Mouse (Mus musculus) cerebellum, adult 8-10 months (tissue): ENCODE results near the gene Ccser1.
"Not testable (repeated sequence)": the region's sequence is repeated elsewhere in the genome, so short reads cannot be mapped to it uniquely, and the experiment has no call there.

Source experiments
- DNase-seq: peaks from one replicate; pipeline ENCODE4 v3.0.0; 2022

Gene Ccser1

GRCm38 (mm10) chr6:61746346-61746745 is 566.2 kb downstream of the Ccser1 start:
- no peak for DNase-seq

GRCm38 (mm10) chr6:61762135-61762534 is 582.0 kb downstream of the Ccser1 start:
- DNase-seq = no peak

GRCm38 (mm10) chr6:61763379-61763778 is 583.3 kb downstream of the Ccser1 start:
- DNase-seq = no peak

- DNase-seq = no peak
Measured at GRCm38 (mm10) chr6:61765801-61766200, 585.7 kb downstream of the Ccser1 start.

GRCm38 (mm10) chr6:61767151-61767550 is 587.0 kb downstream of the Ccser1 start:
- no peak for DNase-seq

- DNase-seq = no peak
Measured at GRCm38 (mm10) chr6:61786706-61787105, 606.6 kb downstream of the Ccser1 start.

- no peak for DNase-seq
Measured at GRCm38 (mm10) chr6:61800889-61801288, 620.8 kb downstream of the Ccser1 start.

GRCm38 (mm10) chr6:61805481-61805880 is 625.4 kb downstream of the Ccser1 start:
- DNase-seq = no peak

GRCm38 (mm10) chr6:61817716-61818115 is 637.6 kb downstream of the Ccser1 start:
- DNase-seq = no peak

- no peak for DNase-seq
Measured at GRCm38 (mm10) chr6:61876302-61876701, 696.2 kb downstream of the Ccser1 start.

GRCm38 (mm10) chr6:61898238-61898637 is 718.1 kb downstream of the Ccser1 start:
- no peak for DNase-seq

GRCm38 (mm10) chr6:61902715-61903114 is 722.6 kb downstream of the Ccser1 start:
- no peak for DNase-seq

- no peak for DNase-seq
Measured at GRCm38 (mm10) chr6:61912896-61913295, 732.8 kb downstream of the Ccser1 start.

- DNase-seq = no peak
Measured at GRCm38 (mm10) chr6:61931622-61932021, 751.5 kb downstream of the Ccser1 start.

- DNase-seq = no peak
Measured at GRCm38 (mm10) chr6:61936656-61937055, 756.5 kb downstream of the Ccser1 start.

GRCm38 (mm10) chr6:61939236-61939635 is 759.1 kb downstream of the Ccser1 start:
- DNase-seq = no peak

GRCm38 (mm10) chr6:61953703-61954102 is 773.6 kb downstream of the Ccser1 start:
- no peak for DNase-seq

GRCm38 (mm10) chr6:61976878-61977277 is 796.8 kb downstream of the Ccser1 start:
- DNase-seq = peak; percentile 56

- DNase-seq = no peak
Measured at GRCm38 (mm10) chr6:61978379-61978778, 798.3 kb downstream of the Ccser1 start.

GRCm38 (mm10) chr6:62014374-62014773 is 834.2 kb downstream of the Ccser1 start:
- DNase-seq = no peak

- DNase-seq = no peak
Measured at GRCm38 (mm10) chr6:62044454-62044853, 864.3 kb downstream of the Ccser1 start.

GRCm38 (mm10) chr6:62045042-62045441 is 864.9 kb downstream of the Ccser1 start:
- DNase-seq = not testable (repeated sequence)

- DNase-seq = no peak
Measured at GRCm38 (mm10) chr6:62055276-62055675, 875.2 kb downstream of the Ccser1 start.

GRCm38 (mm10) chr6:62066363-62067023 is 886.4 kb downstream of the Ccser1 start:
- DNase-seq = no peak

GRCm38 (mm10) chr6:62067024-62067380 is 886.9 kb downstream of the Ccser1 start:
- DNase-seq = no peak
